Mouse (Mus musculus) hindbrain, embryonic 16.5 days (tissue): ENCODE data around the gene Sp1. TPM values are rescaled to one million over a fixed set of nuclear protein-coding genes. Genes with fewer than 3 reads are reported as not detected.

Experiments used
- ATAC-seq: fragments of 200-750 bp; cut with Nextera tagmentation; 2 replicates; pipeline ENCODE4 v1.8.0; 2017; ENCODE audit warnings: moderate TSS enrichment, moderate library complexity
- H3K27ac ChIP-seq: fragments of 300-500 bp; sonication (generic); 2 replicates; pipeline ENCODE4 v1.5.1; 2014; ENCODE audit warnings: low read depth, mild to moderate bottlenecking, control low read depth, low read length, moderate library complexity
- H3K27me3 ChIP-seq: fragments of 300-500 bp; sonication (generic); replicated peaks from 2 replicates; pipeline ENCODE4 v1.6.1; 2014; ENCODE audit warnings: low read length; ENCODE audit not compliant: control insufficient read depth, insufficient read depth
- H3K36me3 ChIP-seq: fragments of 300-500 bp; sonication (generic); 2 replicates; pipeline ENCODE4 v1.6.1; 2014; ENCODE audit warnings: mild to moderate bottlenecking, low read length, moderate library complexity, mixed read lengths; ENCODE audit not compliant: control insufficient read depth, insufficient read depth
- H3K4me1 ChIP-seq: fragments of 300-500 bp; sonication (generic); 2 replicates; pipeline ENCODE4 v1.6.1; 2014; ENCODE audit warnings: low read depth, low read length; ENCODE audit not compliant: control insufficient read depth, insufficient read depth
- H3K4me2 ChIP-seq: fragments of 300-500 bp; sonication (generic); 2 replicates; pipeline ENCODE4 v1.6.1; 2014; ENCODE audit warnings: mild to moderate bottlenecking, low read length, control low read depth, moderate library complexity
- H3K4me3 ChIP-seq: fragments of 300-500 bp; sonication (generic); 2 replicates; pipeline ENCODE4 v1.5.1; 2014; ENCODE audit warnings: mild to moderate bottlenecking, low read length, control low read depth, moderate library complexity
- H3K9ac ChIP-seq: fragments of 300-500 bp; sonication (generic); 2 replicates; pipeline ENCODE4 v1.6.1; 2014; ENCODE audit warnings: low read depth, mild to moderate bottlenecking, control low read depth, low read length, moderate library complexity
- H3K9me3 ChIP-seq: fragments of 300-500 bp; sonication (generic); 2 replicates; pipeline ENCODE4 v1.6.1; 2014; ENCODE audit warnings: mild to moderate bottlenecking, low read length, moderate library complexity; ENCODE audit not compliant: control insufficient read depth
- WGBS: fragments of 180-500 bp; shearing (Covaris S2); extraction: QIAGEN DNeasy Blood & Tissue Kit; methylation state at CpG from one replicate; pipeline ENCODE4 v1.1.7; 2014; 5-methylcytosine and 5-hydroxymethylcytosine counted together
- polyA plus RNA-seq: library from polyadenylated mRNA; unstranded; fragments of >200 nt; fragmentation: Nextera tagmentation; extraction: Ambion mirVana; gene quantifications from 2 replicates; pipeline ENCODE4 v1.2.1, GENCODE M21; 2015

Sp1 gene
- polyA plus RNA-seq, 1 experiment from 2014 or later = 3.5 TPM

DNA sequence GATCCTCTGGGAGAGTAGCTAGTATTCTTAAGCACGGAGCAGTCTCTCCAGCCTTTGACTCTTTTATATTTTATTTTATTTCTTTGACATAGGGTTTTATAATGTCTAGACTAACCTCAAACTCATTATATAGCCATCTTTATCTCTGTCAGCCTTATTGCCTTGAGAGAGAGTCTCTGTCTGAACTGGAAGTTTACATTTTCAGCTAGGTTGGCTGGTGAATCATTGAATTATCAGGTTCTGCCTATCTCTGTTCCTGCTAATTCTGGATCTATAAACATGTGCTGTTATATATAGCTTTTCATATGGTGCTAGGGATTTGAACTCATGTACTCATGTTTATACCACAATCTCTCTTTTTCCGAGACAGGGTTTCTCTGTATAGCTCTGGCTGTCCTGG is 11.6 kb downstream of the Sp1 start:
- Histone ChIP-seq H3K27me3 (no peaks in the 10 kb centered on the region), H3K4me1 (no peaks in the 10 kb centered on the region; the same call in 1 of the 2 replicates), H3K4me3 (no peak overlapping the region), H3K9me3 (no peaks in the 10 kb centered on the region), H3K4me2 (no peak overlapping the region), H3K9ac (no peak overlapping the region), H3K36me3 (peaks cover 6% of the 10 kb centered on the region; the same call in 1 of the 2 replicates), H3K27ac (no peak overlapping the region)
- 90% methylated on average over 2 of the region's 2 CpGs for WGBS
- ATAC-seq = no peak

- Histone ChIP-seq H3K27ac (no peak overlapping the region), H3K4me1 (no peaks in the 10 kb centered on the region), H3K4me3 (no peak overlapping the region), H3K4me2 (no peak overlapping the region), H3K36me3 (no peaks in the 10 kb centered on the region; the same call in 1 of the 2 replicates), H3K27me3 (no peaks in the 10 kb centered on the region), H3K9ac (no peak overlapping the region), H3K9me3 (no peaks in the 10 kb centered on the region)
- 58% methylated on average over 1 of the region's 1 CpGs for WGBS
- ATAC-seq = no peak
Measured at GRCm38 (mm10) chr15:102420986-102421385, 15.0 kb downstream of the Sp1 start.

GRCm38 (mm10) chr15:102421437-102421836 is 15.5 kb downstream of the Sp1 start:
- no peak for ATAC-seq
- Histone ChIP-seq H3K9ac (no peak overlapping the region), H3K27me3 (no peaks in the 10 kb centered on the region), H3K9me3 (no peaks in the 10 kb centered on the region), H3K27ac (no peak overlapping the region), H3K4me1 (no peaks in the 10 kb centered on the region), H3K36me3 (no peaks in the 10 kb centered on the region; the same call in 1 of the 2 replicates), H3K4me2 (no peak overlapping the region), H3K4me3 (no peak overlapping the region)
- 55% methylated on average over 3 of the region's 3 CpGs for WGBS

DNA sequence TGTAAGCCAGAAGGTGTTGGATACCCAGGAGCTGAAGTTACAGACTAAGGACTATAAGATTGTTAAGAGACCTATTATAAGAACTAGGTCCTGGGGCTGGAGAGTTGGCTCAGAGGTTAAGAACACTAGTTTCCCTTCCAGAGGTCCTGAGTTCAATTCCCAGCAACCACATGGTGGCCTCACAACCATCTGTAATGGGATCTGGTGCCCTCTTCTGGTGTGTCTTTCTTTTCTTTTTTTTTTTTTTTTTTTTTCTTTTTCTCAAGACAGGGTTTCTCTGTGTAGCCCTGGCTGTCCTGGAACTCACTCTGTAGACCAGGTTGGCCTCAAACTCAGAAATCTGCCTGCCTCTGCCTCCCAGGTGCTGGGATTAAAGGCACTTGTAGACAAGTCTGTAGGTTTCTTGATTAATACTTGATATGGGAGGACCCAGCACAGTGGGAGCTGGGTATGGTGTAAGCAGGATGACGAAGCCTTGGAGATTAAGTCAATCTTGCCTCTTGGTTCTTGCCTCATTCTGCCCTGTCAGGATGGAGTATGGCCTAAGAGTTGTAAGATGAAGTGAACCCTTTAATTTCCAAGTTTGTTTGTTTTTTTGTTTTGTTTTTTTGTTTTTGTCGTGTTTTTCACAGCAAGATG is 17.8 kb downstream of the Sp1 start:
- Histone ChIP-seq H3K4me2 (no peak overlapping the region), H3K9me3 (no peaks in the 10 kb centered on the region), H3K27me3 (no peaks in the 10 kb centered on the region), H3K27ac (no peak overlapping the region), H3K36me3 (peaks cover 3% of the 10 kb centered on the region), H3K9ac (no peak overlapping the region), H3K4me3 (no peak overlapping the region), H3K4me1 (no peaks in the 10 kb centered on the region)
- 98% methylated on average over 2 of the region's 2 CpGs for WGBS
- ATAC-seq = no peak

DNA sequence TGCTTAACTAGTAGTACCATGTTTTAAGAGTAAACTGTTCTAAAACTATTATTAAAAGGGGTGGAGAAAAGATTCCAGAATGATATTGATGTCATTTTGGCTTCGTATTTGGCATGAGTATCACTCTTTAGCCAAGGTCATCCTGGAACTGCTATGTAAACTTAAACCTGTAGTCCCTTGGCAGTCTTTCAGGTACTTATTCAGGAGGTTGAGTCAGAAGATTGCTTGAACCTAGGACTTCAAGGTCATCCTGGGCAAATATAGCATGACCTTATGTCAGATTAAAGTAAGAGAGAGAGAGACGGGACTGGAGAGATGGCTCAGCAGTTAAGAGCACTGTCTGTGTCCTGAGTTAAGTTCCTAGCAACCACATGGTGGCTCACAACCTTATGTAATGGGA is 18.7 kb downstream of the Sp1 start:
- Histone ChIP-seq H3K27ac (no peak overlapping the region), H3K4me2 (no peak overlapping the region), H3K36me3 (peaks cover 7% of the 10 kb centered on the region), H3K9me3 (no peaks in the 10 kb centered on the region), H3K27me3 (no peaks in the 10 kb centered on the region), H3K4me3 (no peak overlapping the region), H3K9ac (no peak overlapping the region), H3K4me1 (no peaks in the 10 kb centered on the region)
- 90% methylated on average over 2 of the region's 2 CpGs for WGBS
- no peak for ATAC-seq

- H3K27me3 ChIP-seq = no peaks in the 10 kb centered on the region
- WGBS = 100% methylated on average over 1 of the region's 1 CpGs
- no peak overlapping the region for H3K4me3 ChIP-seq
- H3K9me3 ChIP-seq = no peaks in the 10 kb centered on the region
- H3K9ac ChIP-seq = no peak overlapping the region
- H3K4me1 ChIP-seq = no peaks in the 10 kb centered on the region
- no peak overlapping the region for H3K4me2 ChIP-seq
- peaks cover 16% of the 10 kb centered on the region for H3K36me3 ChIP-seq
- no peak for ATAC-seq
- H3K27ac ChIP-seq = no peak overlapping the region
Measured at GRCm38 (mm10) chr15:102426963-102427362, 21.0 kb downstream of the Sp1 start.

DNA sequence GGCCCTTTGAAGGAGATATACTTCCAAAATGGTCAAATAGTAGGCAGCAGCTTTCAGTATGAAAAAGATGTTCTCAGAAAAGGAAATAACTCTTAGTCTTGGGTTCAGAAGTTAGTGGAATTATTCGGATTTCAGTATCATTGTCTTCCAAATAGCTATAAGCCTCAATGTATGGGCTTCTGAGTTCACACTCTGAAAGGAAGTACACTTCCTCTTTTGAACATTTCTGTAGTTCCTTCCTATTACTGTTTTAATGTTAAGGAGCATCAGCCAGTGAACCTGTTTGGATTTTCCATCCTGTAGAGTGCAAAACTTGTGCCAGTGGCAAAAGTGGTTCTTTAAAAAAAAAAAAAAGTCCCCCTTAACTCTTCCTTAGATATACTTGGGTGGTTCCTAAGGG is 26.1 kb downstream of the Sp1 start:
- 87% methylated on average over 1 of the region's 1 CpGs for WGBS
- peaks cover 29% of the 10 kb centered on the region for H3K36me3 ChIP-seq
- H3K4me3 ChIP-seq = no peak overlapping the region

GRCm38 (mm10) chr15:102433173-102433572 is 27.2 kb downstream of the Sp1 start:
- Histone ChIP-seq H3K27ac (no peak overlapping the region), H3K4me2 (no peak overlapping the region), H3K4me3 (no peak overlapping the region), H3K9ac (no peak overlapping the region), H3K27me3 (no peaks in the 10 kb centered on the region), H3K36me3 (peaks cover 28% of the 10 kb centered on the region), H3K4me1 (no peaks in the 10 kb centered on the region), H3K9me3 (no peaks in the 10 kb centered on the region)
- 91% methylated on average over 4 of the region's 4 CpGs for WGBS
- no peak for ATAC-seq

More for the DNA sequence above, 26.1 kb downstream of the Sp1 start:
- Histone ChIP-seq H3K9ac (no peak overlapping the region), H3K27ac (no peak overlapping the region), H3K4me2 (no peak overlapping the region), H3K9me3 (no peaks in the 10 kb centered on the region), H3K4me1 (no peaks in the 10 kb centered on the region), H3K27me3 (no peaks in the 10 kb centered on the region)
- no peak for ATAC-seq

- no peak overlapping the region for H3K9ac ChIP-seq
- peak; percentile 45; the same call in 1 of the 2 replicates for ATAC-seq
- no peak overlapping the region for H3K27ac ChIP-seq
- no peaks in the 10 kb centered on the region for H3K4me1 ChIP-seq
- no peaks in the 10 kb centered on the region for H3K36me3 ChIP-seq
- no peaks in the 10 kb centered on the region for H3K9me3 ChIP-seq
- no peak overlapping the region for H3K4me2 ChIP-seq
- WGBS = 46% methylated on average over 2 of the region's 2 CpGs
- no peaks in the 10 kb centered on the region for H3K27me3 ChIP-seq
- H3K4me3 ChIP-seq = no peak overlapping the region
Measured at GRCm38 (mm10) chr15:102442490-102442889, 36.5 kb downstream of the Sp1 start.
